ENCODE assay signal across 9 mouse cellular contexts in the genomic region with DNA sequence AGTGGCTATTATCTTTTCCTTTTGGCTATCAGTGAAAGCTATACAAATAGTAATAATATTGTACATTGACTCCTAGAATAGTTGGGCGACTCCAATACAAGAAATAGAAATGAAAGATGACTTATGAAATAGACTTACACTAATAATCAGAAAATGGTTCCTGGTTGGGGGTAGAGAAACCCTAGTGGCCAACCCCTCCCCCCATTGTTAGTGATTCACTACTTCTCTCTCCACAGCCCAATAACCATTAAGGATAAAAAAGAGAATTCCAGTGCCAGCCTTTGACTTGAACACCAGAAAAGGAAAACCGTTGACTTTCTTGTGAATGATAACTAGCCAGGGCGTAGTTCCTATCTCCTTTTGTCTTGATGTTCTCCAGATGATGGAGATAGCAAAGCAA. TPM values are rescaled to one million over a fixed set of nuclear protein-coding genes. Genes with fewer than 3 reads are reported as not detected.
DNase-seq lines count a peak whose midpoint lies in the region; ATAC-seq lines count a peak whose summit lies in the region.
"Had no signal": no experiment of that assay in that cellular context is flagged by ENCODE, and none has a peak within 500 bp of the region (broad histone marks: within the 10 kb centered on the region; RNA-seq: fewer than 3 reads in every experiment).

No protein-coding gene starts in this region.

- no peaks in the 10 kb centered on the region for H3K27me3 ChIP-seq in neural tube, embryonic 11.5 days (ENCODE audit: control insufficient read depth, insufficient read depth, low read length)
- no peaks in the 10 kb centered on the region for H3K27me3 ChIP-seq in liver, embryonic 12.5 days (replicated peaks)

- no peak for ATAC-seq in CD4-positive, CD25-positive, alpha-beta regulatory T cell, adult 4 months
- no peak for ATAC-seq in neural tube, embryonic 11.5 days (ENCODE audit: insufficient read depth, low FRiP score, low TSS enrichment)
- ATAC-seq in liver, embryonic 12.5 days, result no peak

- H3K9ac ChIP-seq in neural tube, embryonic 11.5 days (ENCODE audit: low read length), result no peak overlapping the region
- H3K9ac ChIP-seq in liver, embryonic 12.5 days, result peak overlapping the region; percentile 99

- H3K4me2 ChIP-seq in neural tube, embryonic 11.5 days (ENCODE audit: low read depth), result peak overlapping the region; percentile 65
- H3K4me2 ChIP-seq in liver, embryonic 12.5 days, result peak overlapping the region; percentile 89

- 42% methylated on average over 3 of the region's 3 CpGs for WGBS in neural tube, embryonic 11.5 days
- WGBS in liver, embryonic 12.5 days (ENCODE audit: insufficient replicate concordance), result 40% methylated on average over 3 of the region's 3 CpGs

- peak overlapping the region; percentile 98 for H3K4me3 ChIP-seq in neural tube, embryonic 11.5 days (ENCODE audit: low read depth, low read length)
- peak overlapping the region; percentile 98 for H3K4me3 ChIP-seq in liver, embryonic 12.5 days

- H3K27ac ChIP-seq in neural tube, embryonic 11.5 days (ENCODE audit: low read depth, low read length), result no peak overlapping the region
- H3K27ac ChIP-seq in liver, embryonic 12.5 days, result no peak overlapping the region

- H3K9me3 ChIP-seq in neural tube, embryonic 11.5 days (ENCODE audit: control insufficient read depth, low read length), result no peaks in the 10 kb centered on the region
- no peaks in the 10 kb centered on the region for H3K9me3 ChIP-seq in liver, embryonic 12.5 days (replicated peaks)

- no peaks in the 10 kb centered on the region for H3K36me3 ChIP-seq in neural tube, embryonic 11.5 days (ENCODE audit: control insufficient read depth, insufficient read depth, low read length)
- H3K36me3 ChIP-seq in liver, embryonic 12.5 days, result peaks cover 4% of the 10 kb centered on the region; the same call in 1 of the 2 replicates

- peaks cover 12% of the 10 kb centered on the region; the same call in 1 of the 2 replicates for H3K4me1 ChIP-seq in neural tube, embryonic 11.5 days (ENCODE audit: control insufficient read depth, insufficient read depth, low read length)
- peaks cover 61% of the 10 kb centered on the region for H3K4me1 ChIP-seq in liver, embryonic 12.5 days

- peak; percentile 12 for DNase-seq in CD4-positive, CD25-positive, alpha-beta regulatory T cell, adult 2 months (ENCODE audit: low read depth, low spot score)
- no peak for DNase-seq in neural tube, embryonic 11.5 days (ENCODE audit: low spot score)
- DNase-seq in neural tube, embryonic 10.5 days (ENCODE audit: extremely low spot score, low spot score), result no peak
- DNase-seq in ovary, adult 18-20 months (ENCODE audit: low spot score), result no peak
- DNase-seq in thymus, adult 18-20 months, result no peak
- no peak for DNase-seq in adrenal gland, adult 8-10 months
- DNase-seq: kidney, postnatal 25 days had no signal

RNA-seq across cellular contexts. Expression of a gene that starts 1.9 kb away (rescaled TPM):
- 10 to 100 TPM; 33.8 to 49.0 TPM for polyA plus RNA-seq in CD4-positive, CD25-positive, alpha-beta regulatory T cell, adult 4 months (2017; shearing (Covaris generic))
- 79.1 and 82.8 TPM in 2 replicates for polyA plus RNA-seq in neural tube, embryonic 11.5 days (2014; fragmentation: Nextera tagmentation; extraction: Ambion mirVana)
- polyA plus RNA-seq in liver, embryonic 12.5 days (2016; fragmentation: Nextera tagmentation; extraction: Ambion mirVana), result 49.1 and 53.1 TPM in 2 replicates
- total RNA-seq in adrenal gland, adult 8-10 months (2022), result 10 to 100 TPM; 35.5 to 48.4 (median 42.5) TPM

RNA-seq across cellular contexts. Expression of a gene that starts 28.6 kb away (rescaled TPM):
- not detected for polyA plus RNA-seq in CD4-positive, CD25-positive, alpha-beta regulatory T cell, adult 4 months (2017; shearing (Covaris generic))
- polyA plus RNA-seq in neural tube, embryonic 11.5 days (2014; fragmentation: Nextera tagmentation; extraction: Ambion mirVana), result not detected in 2 replicates
- polyA plus RNA-seq in liver, embryonic 12.5 days (2016; fragmentation: Nextera tagmentation; extraction: Ambion mirVana), result not detected in 2 replicates
- not detected for total RNA-seq in adrenal gland, adult 8-10 months (2022)
